Mouse (Mus musculus) G1E (cell line): ENCODE results near the gene Bcl10. TPM values are rescaled to one million over a fixed set of nuclear protein-coding genes. Genes with fewer than 3 reads are reported as not detected.
"Not testable (repeated sequence)": the region's sequence is repeated elsewhere in the genome, so short reads cannot be mapped to it uniquely, and the experiment has no call there.

Experiments used
- ATAC-seq: 2 replicates; pipeline ENCODE4 v1.8.0; 2016; ENCODE audit warnings: mild to moderate bottlenecking; ENCODE audit not compliant: insufficient number of reproducible peaks, poor library complexity, low FRiP score, severe bottlenecking; ENCODE audit errors: extremely low read depth
- DNase-seq: peaks from one replicate; pipeline ENCODE4 v3.0.0; 2012; ENCODE audit warnings: low spot score
- H3K27me3 ChIP-seq: 2 replicates; pipeline ENCODE4 v1.6.1; 2012; ENCODE audit warnings: mild to moderate bottlenecking, low read length, inconsistent platforms; ENCODE audit not compliant: insufficient read depth
- H3K36me3 ChIP-seq: replicated peaks from 2 replicates; pipeline ENCODE3; 2012; ENCODE audit warnings: mild to moderate bottlenecking, inconsistent platforms
- H3K4me1 ChIP-seq: 2 replicates; pipeline ENCODE4 v1.6.1; 2012; ENCODE audit warnings: low read depth, low read length, inconsistent platforms, mixed read lengths; ENCODE audit not compliant: insufficient read depth
- H3K4me3 ChIP-seq: 2 replicates; pipeline ENCODE4 v1.5.1; 2012; ENCODE audit warnings: low read depth, mild to moderate bottlenecking, inconsistent platforms, low read length, moderate library complexity, mixed read lengths
- H3K9me3 ChIP-seq: replicated peaks from 2 replicates; pipeline ENCODE4 v1.6.1; 2012; ENCODE audit warnings: inconsistent platforms
- CTCF ChIP-seq: IDR thresholded peaks from 2 replicates; pipeline ENCODE4 v1.5.1; 2012; ENCODE audit warnings: low read depth, low read length, inconsistent platforms, mixed read lengths
- GATA1 ChIP-seq: IDR thresholded peaks from 2 replicates; pipeline ENCODE4 v1.6.1; 2012; ENCODE audit warnings: borderline replicate concordance, low read length, inconsistent platforms, mixed read lengths
- GATA2 ChIP-seq: IDR thresholded peaks from 2 replicates; pipeline ENCODE4 v1.6.1; 2012; ENCODE audit warnings: low read depth, low read length, inconsistent platforms, borderline replicate concordance
- POLR2AphosphoS5 ChIP-seq: IDR thresholded peaks from 2 replicates; pipeline ENCODE4 v1.6.1; 2012; ENCODE audit warnings: low read depth, low read length, inconsistent platforms; ENCODE audit not compliant: insufficient replicate concordance
- TAL1 ChIP-seq: conservative IDR thresholded peaks from 2 replicates; pipeline ENCODE4 v1.6.1; 2012; ENCODE audit warnings: low read depth, low read length, inconsistent platforms, mixed read lengths
- polyA plus RNA-seq: library from polyadenylated mRNA; stranded (reverse); fragments of >175 nt; gene quantifications from 2 replicates; pipeline ENCODE4 v1.2.3, GENCODE M21; 2012
- total RNA-seq, 2 experiments: library from RNA; stranded (forward) in 1 of 2; stranded (reverse) in 1 of 2; fragments of 200-1000 nt in 1 of 2; fragments of >200 nt in 1 of 2; fragmentation: Nextera tagmentation in 1 of 2; gene quantifications; 2 replicates each; pipeline ENCODE4 v1.2.3; 2014 to 2017

Bcl10 gene
- total and polyA plus RNA-seq, 3 experiments = 24.4 to 53.9 (median 42.4) TPM

GRCm38 (mm10) chr3:145964473-145964872, 41.9 kb downstream of the Bcl10 start:
- no peaks in the 10 kb centered on the region for H3K9me3 ChIP-seq
- DNase-seq (peak; percentile 45), ATAC-seq (peak; percentile 83)
- peaks cover 57% of the 10 kb centered on the region for H3K4me1 ChIP-seq
- H3K36me3 ChIP-seq = no peaks in the 10 kb centered on the region
- H3K4me3 ChIP-seq = peak overlapping the region; percentile 63; the same call in 1 of the 2 replicates
- peak; percentile 80 for TF ChIP-seq TAL1
- TF ChIP-seq CTCF = no peak
- H3K27me3 ChIP-seq = no peaks in the 10 kb centered on the region

- not testable (repeated sequence) for H3K9me3 ChIP-seq, ATAC-seq, H3K4me3 ChIP-seq, DNase-seq, H3K36me3 ChIP-seq, H3K27me3 ChIP-seq
- H3K4me1 ChIP-seq = peaks cover 48% of the 10 kb centered on the region
Observed at GRCm38 (mm10) chr3:145965583-145965982, 43.0 kb downstream of the Bcl10 start.

GRCm38 (mm10) chr3:145966806-145967205, 44.2 kb downstream of the Bcl10 start:
- peaks cover 47% of the 10 kb centered on the region for H3K4me1 ChIP-seq
- TF ChIP-seq POLR2AphosphoS5 (no peak), CTCF (no peak), GATA2 (no peak), TAL1 (no peak), GATA1 (no peak)
- no peaks in the 10 kb centered on the region for H3K9me3 ChIP-seq
- H3K4me3 ChIP-seq = no peak overlapping the region
- H3K36me3 ChIP-seq = no peaks in the 10 kb centered on the region
- no peak for ATAC-seq
- no peaks in the 10 kb centered on the region for H3K27me3 ChIP-seq
- no peak for DNase-seq

GRCm38 (mm10) chr3:145969031-145969501, 46.5 kb downstream of the Bcl10 start:
- no peak for ATAC-seq

GRCm38 (mm10) chr3:145971501-145971900, 48.9 kb downstream of the Bcl10 start:
- H3K4me1 ChIP-seq = peaks cover 30% of the 10 kb centered on the region
- DNase-seq (no peak), ATAC-seq (no peak)
- H3K36me3 ChIP-seq = no peaks in the 10 kb centered on the region
- no peaks in the 10 kb centered on the region for H3K27me3 ChIP-seq
- TF ChIP-seq CTCF (no peak), GATA2 (no peak), GATA1 (no peak), POLR2AphosphoS5 (no peak), TAL1 (no peak)
- no peak overlapping the region for H3K4me3 ChIP-seq
- H3K9me3 ChIP-seq = peaks cover 16% of the 10 kb centered on the region

More at GRCm38 (mm10) chr3:145969031-145969501, 46.5 kb downstream of the Bcl10 start:
- no peak for TF ChIP-seq CTCF
- no peak for TF ChIP-seq GATA2
- no peak for TF ChIP-seq GATA1
- no peak for TF ChIP-seq TAL1
- no peak for TF ChIP-seq POLR2AphosphoS5
- Histone ChIP-seq H3K4me1 (peaks cover 37% of the 10 kb centered on the region), H3K4me3 (no peak overlapping the region), H3K9me3 (peaks cover 5% of the 10 kb centered on the region), H3K36me3 (no peaks in the 10 kb centered on the region), H3K27me3 (no peaks in the 10 kb centered on the region)
- DNase-seq = no peak

GRCm38 (mm10) chr3:145974986-145975385, 52.4 kb downstream of the Bcl10 start:
- ATAC-seq = no peak
- Histone ChIP-seq H3K27me3 (no peaks in the 10 kb centered on the region), H3K4me3 (no peak overlapping the region), H3K9me3 (peaks cover 29% of the 10 kb centered on the region), H3K4me1 (peaks cover 24% of the 10 kb centered on the region), H3K36me3 (no peaks in the 10 kb centered on the region)
- TF ChIP-seq GATA2 (no peak), POLR2AphosphoS5 (no peak), TAL1 (no peak), CTCF (no peak)
- DNase-seq = no peak

Other genes with a start within 250 kb of the Bcl10 start
- gene Ddah1, start 164.1 kb upstream of the Bcl10 start, total RNA-seq (2014; fragmentation: Nextera tagmentation) = not detected in 2 replicates
- 0.06 and 0.16 TPM in 2 replicates for gene Ddah1, start 164.1 kb upstream of the Bcl10 start, total RNA-seq (2017)
- gene Ddah1, start 164.1 kb upstream of the Bcl10 start, polyA plus RNA-seq = not detected in 2 replicates
- 24.8 and 26.9 TPM in 2 replicates for gene 2410004B18Rik, start 15.2 kb downstream of the Bcl10 start, total RNA-seq (2014; fragmentation: Nextera tagmentation)
- 57.5 and 60.6 TPM in 2 replicates for gene 2410004B18Rik, start 15.2 kb downstream of the Bcl10 start, total RNA-seq (2017)
- gene 2410004B18Rik, start 15.2 kb downstream of the Bcl10 start, polyA plus RNA-seq = 45.9 and 57.4 TPM in 2 replicates
- 0.34 TPM in 1 of 2 replicates, not detected in the other for gene Syde2, start 65.1 kb downstream of the Bcl10 start, total RNA-seq (2014; fragmentation: Nextera tagmentation)
- gene Syde2, start 65.1 kb downstream of the Bcl10 start, total RNA-seq (2017) = 0.12 and 0.76 TPM in 2 replicates
- gene Syde2, start 65.1 kb downstream of the Bcl10 start, polyA plus RNA-seq = 0.02 TPM in 1 of 2 replicates, not detected in the other
- not detected in 2 replicates for gene Wdr63, start 185.3 kb downstream of the Bcl10 start, total RNA-seq (2014; fragmentation: Nextera tagmentation)
- 0.35 TPM in 1 of 2 replicates, not detected in the other for gene Wdr63, start 185.3 kb downstream of the Bcl10 start, total RNA-seq (2017)
- not detected in 2 replicates for gene Wdr63, start 185.3 kb downstream of the Bcl10 start, polyA plus RNA-seq
- gene Mcoln3, start 194.6 kb downstream of the Bcl10 start, total RNA-seq (2014; fragmentation: Nextera tagmentation) = not detected in 2 replicates
- gene Mcoln3, start 194.6 kb downstream of the Bcl10 start, total RNA-seq (2017) = not detected in 2 replicates
- gene Mcoln3, start 194.6 kb downstream of the Bcl10 start, polyA plus RNA-seq = not detected in 2 replicates
- gene Mcoln2, start 227.0 kb downstream of the Bcl10 start, total RNA-seq (2014; fragmentation: Nextera tagmentation) = not detected in 2 replicates
- 0.12 and 0.66 TPM in 2 replicates for gene Mcoln2, start 227.0 kb downstream of the Bcl10 start, total RNA-seq (2017)
- gene Mcoln2, start 227.0 kb downstream of the Bcl10 start, polyA plus RNA-seq = not detected in 2 replicates